Mouse (Mus musculus) forebrain, embryonic 10.5 days (tissue): ENCODE data around the gene Ffar4. TPM values are rescaled to one million over a fixed set of nuclear protein-coding genes. Genes with fewer than 3 reads are reported as not detected.
A peak's percentile ranks its signal among the peaks of the same experiment; 100 is the strongest.

Source experiments
- DNase-seq: peaks from one replicate; pipeline ENCODE4 v3.0.0-alpha.2; 2017; ENCODE audit warnings: low spot score; ENCODE audit errors: extremely low spot score
- H3K27ac ChIP-seq: fragments of 300-500 bp; sonication (generic); 2 replicates; pipeline ENCODE4 v1.5.1; 2016; ENCODE audit warnings: mild to moderate bottlenecking
- H3K27me3 ChIP-seq: fragments of 300-500 bp; sonication (generic); 2 replicates; pipeline ENCODE4 v1.6.1; 2016; ENCODE audit warnings: mild to moderate bottlenecking; ENCODE audit not compliant: poor library complexity, severe bottlenecking
- H3K36me3 ChIP-seq: fragments of 300-500 bp; sonication (generic); replicated peaks from 2 replicates; pipeline ENCODE4 v1.6.1; 2016; ENCODE audit warnings: mild to moderate bottlenecking, moderate library complexity
- H3K4me1 ChIP-seq: fragments of 300-500 bp; sonication (generic); 2 replicates; pipeline ENCODE4 v1.6.1; 2016
- H3K4me3 ChIP-seq: fragments of 300-500 bp; sonication (generic); 2 replicates; pipeline ENCODE4 v1.5.1; 2016; ENCODE audit warnings: mild to moderate bottlenecking, moderate library complexity
- H3K9me3 ChIP-seq: fragments of 300-500 bp; sonication (generic); 2 replicates; pipeline ENCODE4 v1.6.1; 2016; ENCODE audit warnings: mild to moderate bottlenecking, moderate library complexity
- WGBS: fragments of 180-500 bp; shearing (Covaris S2); methylation state at CpG from one replicate; pipeline ENCODE4 v1.1.7; 2016; 5-methylcytosine and 5-hydroxymethylcytosine counted together
- polyA plus RNA-seq: library from polyadenylated mRNA; unstranded; fragments of >200 nt; fragmentation: Nextera tagmentation; extraction: Ambion mirVana; gene quantifications from 2 replicates; pipeline ENCODE4 v1.2.1, GENCODE M21; 2016

Gene Ffar4
- polyA plus RNA-seq, 1 experiment from 2014 or later = not detected

GRCm38 (mm10) chr19:38112575-38112974 lies 15.7 kb downstream of the Ffar4 start:
- Histone ChIP-seq H3K4me1 (no peaks in the 10 kb centered on the region), H3K36me3 (no peaks in the 10 kb centered on the region), H3K9me3 (no peaks in the 10 kb centered on the region), H3K27ac (no peak overlapping the region), H3K27me3 (peaks cover 6% of the 10 kb centered on the region; the same call in 1 of the 2 replicates), H3K4me3 (no peak overlapping the region)
- 54% methylated on average over 4 of the region's 4 CpGs for WGBS
- DNase-seq = no peak

GRCm38 (mm10) chr19:38114834-38115491 lies 18.1 kb downstream of the Ffar4 start:
- Histone ChIP-seq H3K9me3 (no peaks in the 10 kb centered on the region), H3K4me1 (no peaks in the 10 kb centered on the region), H3K36me3 (no peaks in the 10 kb centered on the region), H3K27ac (no peak overlapping the region), H3K27me3 (peaks cover 6% of the 10 kb centered on the region; the same call in 1 of the 2 replicates), H3K4me3 (no peak overlapping the region)
- 90% methylated on average over 7 of the region's 7 CpGs for WGBS
- DNase-seq = no peak

GRCm38 (mm10) chr19:38120123-38120760 lies 23.4 kb downstream of the Ffar4 start:
- DNase-seq = no peak
- Histone ChIP-seq H3K36me3 (no peaks in the 10 kb centered on the region), H3K4me1 (peaks cover 12% of the 10 kb centered on the region), H3K4me3 (no peak overlapping the region), H3K9me3 (no peaks in the 10 kb centered on the region), H3K27me3 (peaks cover 33% of the 10 kb centered on the region), H3K27ac (no peak overlapping the region)
- 93% methylated on average over 5 of the region's 5 CpGs for WGBS

- WGBS = 28% methylated on average over 9 of the region's 9 CpGs
- Histone ChIP-seq H3K4me1 (peaks cover 12% of the 10 kb centered on the region), H3K27ac (no peak overlapping the region; the same call in 1 of the 2 replicates), H3K9me3 (no peaks in the 10 kb centered on the region), H3K27me3 (peaks cover 49% of the 10 kb centered on the region), H3K36me3 (no peaks in the 10 kb centered on the region), H3K4me3 (peak overlapping the region; percentile 66)
- DNase-seq = no peak
Observed at GRCm38 (mm10) chr19:38123921-38124320, 27.1 kb downstream of the Ffar4 start.

- Histone ChIP-seq H3K36me3 (no peaks in the 10 kb centered on the region), H3K4me3 (peak overlapping the region; percentile 66), H3K27ac (peak overlapping the region; percentile 81), H3K9me3 (no peaks in the 10 kb centered on the region), H3K27me3 (peaks cover 49% of the 10 kb centered on the region), H3K4me1 (peaks cover 12% of the 10 kb centered on the region)
- 1% methylated on average over 76 of the region's 77 CpGs for WGBS
- peak; percentile 36 for DNase-seq
Observed at GRCm38 (mm10) chr19:38124401-38125218, 27.7 kb downstream of the Ffar4 start.

- Histone ChIP-seq H3K27ac (peak within 1 kb of the TSS; percentile 81), H3K9me3 (no peaks in the 10 kb centered on the region), H3K4me3 (peak within 1 kb of the TSS; percentile 66), H3K4me1 (peaks cover 12% of the 10 kb centered on the region), H3K27me3 (peaks cover 49% of the 10 kb centered on the region), H3K36me3 (no peaks in the 10 kb centered on the region)
- no peak for DNase-seq
- 67% methylated on average over 6 of the region's 6 CpGs for whole genome bisulfite sequencing
Observed at GRCm38 (mm10) chr19:38125219-38125610, 28.3 kb downstream of the Ffar4 start, which contains the start of gene Rbp4. Rbp4 (minus strand) TSS chr19:38125281.

- peaks cover 49% of the 10 kb centered on the region for H3K27me3 ChIP-seq
- H3K4me1 ChIP-seq = peaks cover 12% of the 10 kb centered on the region
- no peak overlapping the region for H3K27ac ChIP-seq
- H3K4me3 ChIP-seq = no peak overlapping the region
- H3K36me3 ChIP-seq = no peaks in the 10 kb centered on the region
- H3K9me3 ChIP-seq = no peaks in the 10 kb centered on the region
- WGBS = 77% methylated on average over 8 of the region's 8 CpGs
- DNase-seq = no peak
Observed at GRCm38 (mm10) chr19:38126656-38127055, 29.8 kb downstream of the Ffar4 start.

GRCm38 (mm10) chr19:38132481-38132880 lies 35.6 kb downstream of the Ffar4 start, which contains the start of gene Pde6c:
Pde6c (plus strand) TSS chr19:38132781.
- H3K27ac ChIP-seq = no peak within 1 kb of the TSS
- no peak for DNase-seq
- H3K27me3 ChIP-seq = no peaks in the 10 kb centered on the region
- WGBS = 83% methylated on average over 6 of the region's 6 CpGs
- H3K4me1 ChIP-seq = no peaks in the 10 kb centered on the region
- no peaks in the 10 kb centered on the region for H3K9me3 ChIP-seq
- no peak within 1 kb of the TSS for H3K4me3 ChIP-seq
- H3K36me3 ChIP-seq = no peaks in the 10 kb centered on the region

- no peak for DNase-seq
- no peaks in the 10 kb centered on the region for H3K9me3 ChIP-seq
- WGBS = 76% methylated on average over 11 of the region's 11 CpGs
Observed at GRCm38 (mm10) chr19:38133986-38134385, 37.1 kb downstream of the Ffar4 start.

GRCm38 (mm10) chr19:38134806-38135205 lies 37.9 kb downstream of the Ffar4 start:
- DNase-seq = no peak

More at GRCm38 (mm10) chr19:38133986-38134385, 37.1 kb downstream of the Ffar4 start:
- no peak overlapping the region for H3K27ac ChIP-seq
- H3K36me3 ChIP-seq = no peaks in the 10 kb centered on the region
- H3K4me1 ChIP-seq = no peaks in the 10 kb centered on the region
- no peaks in the 10 kb centered on the region for H3K27me3 ChIP-seq
- H3K4me3 ChIP-seq = no peak overlapping the region

GRCm38 (mm10) chr19:38143540-38144271 lies 46.8 kb downstream of the Ffar4 start:
- DNase-seq = no peak
- no peak overlapping the region for H3K27ac ChIP-seq
- no peaks in the 10 kb centered on the region for H3K4me1 ChIP-seq
- H3K27me3 ChIP-seq = no peaks in the 10 kb centered on the region
- no peak overlapping the region for H3K4me3 ChIP-seq
- H3K9me3 ChIP-seq = no peaks in the 10 kb centered on the region
- 89% methylated on average over 4 of the region's 4 CpGs for WGBS
- H3K36me3 ChIP-seq = no peaks in the 10 kb centered on the region

More at GRCm38 (mm10) chr19:38134806-38135205, 37.9 kb downstream of the Ffar4 start:
- no peaks in the 10 kb centered on the region for H3K27me3 ChIP-seq
- H3K4me3 ChIP-seq = no peak overlapping the region
- WGBS = 86% methylated on average over 6 of the region's 6 CpGs
- no peaks in the 10 kb centered on the region for H3K36me3 ChIP-seq
- no peak overlapping the region for H3K27ac ChIP-seq
- no peaks in the 10 kb centered on the region for H3K9me3 ChIP-seq
- H3K4me1 ChIP-seq = no peaks in the 10 kb centered on the region

GRCm38 (mm10) chr19:38156243-38156642 lies 59.4 kb downstream of the Ffar4 start:
- Histone ChIP-seq H3K4me1 (0 out of 2 replicates have a peak, but pooled peaks cover 5% of the 10 kb centered on the region), H3K36me3 (no peaks in the 10 kb centered on the region), H3K27ac (no peak overlapping the region), H3K9me3 (no peaks in the 10 kb centered on the region), H3K4me3 (no peak overlapping the region), H3K27me3 (no peaks in the 10 kb centered on the region)
- 100% methylated on average over 1 of the region's 1 CpGs for WGBS
- DNase-seq = no peak
